Mouse (Mus musculus): ENCODE results near the gene Glrx2. TPM values are rescaled to one million over a fixed set of nuclear protein-coding genes. Genes with fewer than 3 reads are reported as not detected.

The Glrx2 gene
- polyA plus RNA-seq, 1 experiment = 17.2 TPM

DNA sequence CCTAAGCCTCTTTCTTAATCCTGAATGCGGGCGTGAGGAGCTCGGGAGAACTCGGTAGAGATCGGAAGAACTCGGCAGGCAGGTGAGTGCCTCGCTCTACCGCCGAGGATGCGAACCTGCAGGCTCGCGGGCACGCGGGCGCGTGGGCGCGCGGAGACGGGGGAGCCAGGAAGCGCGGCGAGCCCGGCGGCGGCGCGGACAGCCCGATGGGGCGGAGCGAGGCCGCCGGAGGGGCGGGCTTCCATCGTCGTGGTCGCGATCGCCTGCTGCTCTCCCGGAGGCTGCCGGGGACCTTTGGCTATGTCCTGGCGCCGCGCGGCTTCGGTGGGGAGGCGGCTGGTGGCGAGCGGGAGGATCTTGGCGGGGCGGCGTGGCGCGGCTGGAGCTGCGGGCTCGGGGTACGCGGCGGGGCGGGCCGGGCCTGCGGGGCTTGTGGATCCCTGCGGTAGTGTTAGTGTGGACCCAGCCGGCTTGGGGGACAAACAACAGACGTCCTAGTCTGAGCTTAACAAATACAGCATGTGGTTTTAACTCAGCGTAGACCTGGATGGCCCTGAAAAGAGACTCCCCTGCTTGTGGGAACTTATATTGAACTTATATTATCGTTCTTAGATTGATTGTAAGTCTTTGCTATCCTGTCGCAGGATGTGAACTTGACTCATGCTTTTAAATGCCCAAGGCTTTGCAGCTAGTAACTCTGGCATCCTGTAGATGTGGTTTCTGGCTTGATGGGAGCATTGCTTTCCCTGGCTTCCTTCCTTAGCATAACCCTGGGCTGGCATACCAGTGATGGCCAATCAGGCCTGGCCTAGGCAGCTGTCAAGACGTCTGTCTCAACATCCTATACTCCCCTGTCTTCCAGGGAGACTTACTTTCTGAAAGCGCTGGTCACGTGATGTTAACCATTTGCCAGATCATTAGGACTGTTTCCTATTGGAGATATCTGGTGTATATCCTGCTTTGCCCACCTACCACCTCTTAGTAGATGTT lies 23.5 kb downstream of the Glrx2 start:
- TF ChIP-seq CTCF (IDR thresholded peaks at IDR 0.05; ENCODE audit: insufficient read depth, low read length) = no peak
- peak; percentile 62; the same call in 1 of the 2 replicates for TF ChIP-seq POLR2A (IDR thresholded peaks at IDR 0.05; ENCODE audit: borderline replicate concordance, extremely low read depth, low read depth, low read length)
- WGBS = under 1% methylated on average over 71 of the region's 71 CpGs

GRCm38 (mm10) chr1:143740581-143740980 lies 24.4 kb downstream of the Glrx2 start:
- TF ChIP-seq CTCF (IDR thresholded peaks at IDR 0.05; ENCODE audit: insufficient read depth, low read length) (no peak), POLR2A (IDR thresholded peaks at IDR 0.05; ENCODE audit: borderline replicate concordance, extremely low read depth, low read depth, low read length) (no peak)
- Histone ChIP-seq H3K4me1 (ENCODE audit: control insufficient read depth, insufficient read depth, low read length) (no peaks in the 10 kb centered on the region), H3K4me3 (replicated peaks; ENCODE audit: extremely low read depth, low read depth, low read length) (no peak overlapping the region)
- WGBS = 85% methylated on average over 10 of the region's 10 CpGs
- DNase-seq = no peak

More for the DNA sequence above, 23.5 kb downstream of the Glrx2 start:
- Histone ChIP-seq H3K4me1 (ENCODE audit: control insufficient read depth, insufficient read depth, low read length) (no peaks in the 10 kb centered on the region), H3K4me3 (replicated peaks; ENCODE audit: extremely low read depth, low read depth, low read length) (peak overlapping the region; percentile 75)
- DNase-seq = peak; percentile 87

GRCm38 (mm10) chr1:143741331-143741730 lies 25.2 kb downstream of the Glrx2 start:
- Histone ChIP-seq H3K4me3 (replicated peaks; ENCODE audit: extremely low read depth, low read depth, low read length) (no peak overlapping the region), H3K4me1 (ENCODE audit: control insufficient read depth, insufficient read depth, low read length) (no peaks in the 10 kb centered on the region)
- WGBS = 77% methylated on average over 5 of the region's 5 CpGs
- DNase-seq = no peak
- no peak for TF ChIP-seq POLR2A (IDR thresholded peaks at IDR 0.05; ENCODE audit: borderline replicate concordance, extremely low read depth, low read depth, low read length)
- no peak for TF ChIP-seq CTCF (IDR thresholded peaks at IDR 0.05; ENCODE audit: insufficient read depth, low read length)

DNA sequence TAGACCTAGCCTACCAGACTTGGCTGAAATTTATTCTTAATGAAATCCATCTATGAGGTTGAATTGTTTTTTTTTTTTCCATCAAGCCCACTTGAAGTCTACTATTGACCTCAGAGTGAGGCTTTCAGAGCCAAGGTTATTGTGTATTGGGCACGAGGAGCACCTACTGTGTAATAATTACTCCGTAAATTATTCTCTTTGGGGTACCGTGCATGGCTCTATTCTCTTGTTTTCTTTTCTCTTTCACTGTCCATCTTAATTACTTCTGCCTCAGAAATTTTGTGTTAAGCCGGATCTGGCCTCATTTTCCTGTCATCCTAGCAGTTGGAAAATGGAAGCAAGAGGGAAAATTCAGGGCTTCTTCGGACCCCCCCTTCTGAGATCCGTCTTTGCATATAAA lies 26.0 kb downstream of the Glrx2 start:
- H3K4me1 ChIP-seq (ENCODE audit: control insufficient read depth, insufficient read depth, low read length) = no peaks in the 10 kb centered on the region
- 92% methylated on average over 6 of the region's 6 CpGs for WGBS
- no peak for TF ChIP-seq CTCF (IDR thresholded peaks at IDR 0.05; ENCODE audit: insufficient read depth, low read length)
- TF ChIP-seq POLR2A (IDR thresholded peaks at IDR 0.05; ENCODE audit: borderline replicate concordance, extremely low read depth, low read depth, low read length) = no peak
- no peak for DNase-seq
- H3K4me3 ChIP-seq (replicated peaks; ENCODE audit: extremely low read depth, low read depth, low read length) = no peak overlapping the region

DNA sequence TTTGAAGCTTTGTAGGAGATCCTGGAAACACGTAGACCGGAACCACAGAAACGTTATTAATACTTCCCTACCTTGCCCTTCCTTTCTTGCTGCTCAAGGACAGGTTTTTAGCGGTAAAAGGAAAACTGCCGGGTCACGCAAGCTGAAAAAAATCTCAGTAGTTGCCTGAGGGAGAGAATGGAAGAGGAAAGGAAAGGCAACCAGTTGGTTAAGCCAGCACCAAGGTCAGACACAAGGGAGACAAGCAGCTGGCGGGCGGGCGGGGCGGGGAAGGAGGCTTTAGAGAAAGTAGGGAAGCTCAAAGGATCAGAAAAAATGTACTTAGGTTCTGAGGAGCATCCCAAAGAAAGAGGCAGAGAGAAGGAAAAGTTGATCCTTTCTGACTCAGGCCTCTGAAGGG lies 29.7 kb downstream of the Glrx2 start:
- H3K4me3 ChIP-seq (replicated peaks; ENCODE audit: extremely low read depth, low read depth, low read length) = no peak overlapping the region
- TF ChIP-seq POLR2A (IDR thresholded peaks at IDR 0.05; ENCODE audit: borderline replicate concordance, extremely low read depth, low read depth, low read length) (no peak), CTCF (IDR thresholded peaks at IDR 0.05; ENCODE audit: insufficient read depth, low read length) (no peak)
- no peaks in the 10 kb centered on the region for H3K4me1 ChIP-seq (ENCODE audit: control insufficient read depth, insufficient read depth, low read length)
- WGBS = 90% methylated on average over 10 of the region's 10 CpGs
- DNase-seq = no peak

DNA sequence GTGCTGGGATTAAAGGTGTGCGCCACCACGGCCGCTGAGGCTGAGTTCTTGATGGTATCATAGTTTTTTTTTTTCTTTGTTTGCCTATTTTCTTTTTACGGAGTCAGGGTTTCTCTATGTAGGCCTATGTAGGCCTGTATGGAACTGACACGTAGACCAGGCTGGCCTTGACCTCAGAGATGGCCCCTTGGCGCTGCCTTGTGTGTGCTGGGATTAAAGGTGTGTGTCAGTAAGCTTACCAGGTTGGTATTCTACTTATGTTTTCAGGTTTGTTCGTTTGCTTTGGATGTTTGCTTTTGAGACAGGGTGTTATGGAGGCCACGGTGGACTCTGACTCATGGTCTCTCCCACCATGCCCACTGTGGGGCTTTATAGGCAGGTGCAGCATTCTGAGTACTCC lies 46.0 kb downstream of the Glrx2 start:
- 89% methylated on average over 8 of the region's 8 CpGs for WGBS
- H3K4me1 ChIP-seq (ENCODE audit: control insufficient read depth, insufficient read depth, low read length) = no peaks in the 10 kb centered on the region
- no peak for DNase-seq
- no peak overlapping the region for H3K4me3 ChIP-seq (replicated peaks; ENCODE audit: extremely low read depth, low read depth, low read length)
- TF ChIP-seq CTCF (IDR thresholded peaks at IDR 0.05; ENCODE audit: insufficient read depth, low read length) = no peak
- no peak for TF ChIP-seq POLR2A (IDR thresholded peaks at IDR 0.05; ENCODE audit: borderline replicate concordance, extremely low read depth, low read depth, low read length)

DNA sequence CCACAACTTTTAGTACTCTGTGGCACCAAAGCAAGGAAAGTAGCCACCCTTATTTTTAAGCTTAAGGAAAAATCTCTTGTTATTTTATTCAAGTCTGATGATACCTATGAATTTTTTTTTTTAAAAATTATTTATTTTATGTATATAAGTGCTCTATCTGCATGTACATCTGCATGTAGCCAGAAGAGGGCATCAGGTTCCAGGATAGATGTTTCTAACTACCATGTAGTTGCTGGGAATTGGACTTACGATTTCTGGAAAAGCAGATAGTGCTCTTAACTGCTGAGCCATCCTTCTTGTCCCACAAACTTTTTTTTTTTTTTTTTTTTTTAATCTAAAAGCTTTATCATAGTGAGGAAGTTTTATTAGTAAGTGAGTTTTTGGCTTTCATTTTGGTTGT lies 48.3 kb downstream of the Glrx2 start:
- DNase-seq = no peak
- TF ChIP-seq CTCF (IDR thresholded peaks at IDR 0.05; ENCODE audit: insufficient read depth, low read length) (no peak), POLR2A (IDR thresholded peaks at IDR 0.05; ENCODE audit: borderline replicate concordance, extremely low read depth, low read depth, low read length) (no peak)
- Histone ChIP-seq H3K4me1 (ENCODE audit: control insufficient read depth, insufficient read depth, low read length) (no peaks in the 10 kb centered on the region), H3K4me3 (replicated peaks; ENCODE audit: extremely low read depth, low read depth, low read length) (no peak overlapping the region)
- 50% methylated on average over 1 of the region's 1 CpGs for whole genome bisulfite sequencing

GRCm38 (mm10) chr1:143765801-143766200 lies 49.7 kb downstream of the Glrx2 start:
- no peak for TF ChIP-seq CTCF (IDR thresholded peaks at IDR 0.05; ENCODE audit: insufficient read depth, low read length)
- no peak for TF ChIP-seq POLR2A (IDR thresholded peaks at IDR 0.05; ENCODE audit: borderline replicate concordance, extremely low read depth, low read depth, low read length)
- 71% methylated on average over 4 of the region's 4 CpGs for WGBS
- no peak for DNase-seq
- H3K4me1 ChIP-seq (ENCODE audit: control insufficient read depth, insufficient read depth, low read length) = peaks cover 10% of the 10 kb centered on the region
- H3K4me3 ChIP-seq (replicated peaks; ENCODE audit: extremely low read depth, low read depth, low read length) = no peak overlapping the region

GRCm38 (mm10) chr1:143766238-143766637 lies 50.1 kb downstream of the Glrx2 start:
- WGBS = 74% methylated on average over 6 of the region's 6 CpGs
- no peak for DNase-seq
- TF ChIP-seq POLR2A (IDR thresholded peaks at IDR 0.05; ENCODE audit: borderline replicate concordance, extremely low read depth, low read depth, low read length) (no peak), CTCF (IDR thresholded peaks at IDR 0.05; ENCODE audit: insufficient read depth, low read length) (no peak)
- no peak overlapping the region for H3K4me3 ChIP-seq (replicated peaks; ENCODE audit: extremely low read depth, low read depth, low read length)
- peaks cover 10% of the 10 kb centered on the region for H3K4me1 ChIP-seq (ENCODE audit: control insufficient read depth, insufficient read depth, low read length)
